Mouse (Mus musculus) layer of hippocampus, adult 9-10 months (tissue): Measurements from ENCODE around the gene Ugt1a2.

Source experiments
- DNase-seq: peaks from one replicate; pipeline ENCODE4 v3.0.0; 2022; ENCODE audit warnings: low spot score

Ugt1a2 gene

GRCm38 (mm10) chr1:88234646-88235045 lies 34.2 kb downstream of the Ugt1a2 start:
- DNase-seq: no peak

DNA sequence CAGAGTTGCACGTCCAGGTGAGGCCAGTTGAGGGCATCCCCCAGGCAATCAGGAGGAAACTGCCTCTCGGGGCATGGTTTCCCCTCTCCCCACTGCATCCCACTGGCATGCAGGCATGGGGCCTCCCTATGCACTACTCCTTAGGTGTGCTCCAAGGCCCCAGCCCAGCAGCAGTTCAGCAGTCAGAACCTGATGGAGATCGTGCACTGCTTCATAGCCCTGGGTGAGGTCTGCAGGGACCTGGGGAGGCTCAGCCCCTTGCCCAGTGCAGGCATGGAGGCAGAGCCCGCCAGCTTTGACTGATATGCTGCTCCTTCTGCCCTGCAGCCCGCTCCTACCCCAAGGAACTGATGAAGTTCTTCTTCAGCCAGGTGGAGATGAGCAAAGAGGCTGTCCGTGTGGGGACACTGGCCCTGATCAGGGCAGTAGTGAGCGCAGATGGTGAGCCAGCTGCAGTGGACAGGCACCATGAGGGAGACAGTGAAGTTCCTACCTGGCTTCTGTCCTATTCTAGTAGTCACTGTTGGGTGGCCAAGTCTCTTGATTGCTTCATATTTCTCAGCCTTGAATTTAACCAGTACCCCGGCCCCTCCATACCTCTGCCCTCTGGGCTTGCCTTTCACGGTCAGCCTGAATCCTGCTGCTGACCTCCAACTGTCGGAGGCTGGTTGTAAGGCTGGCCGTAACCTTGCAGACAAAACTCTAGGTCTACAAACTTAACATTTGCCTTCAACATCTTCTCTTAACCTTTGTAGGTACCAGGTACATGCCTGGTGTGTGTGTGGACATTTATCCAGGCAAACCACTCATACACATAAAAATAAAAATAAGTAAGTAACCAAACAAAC lies 34.9 kb downstream of the Ugt1a2 start:
- no peak for DNase-seq

DNA sequence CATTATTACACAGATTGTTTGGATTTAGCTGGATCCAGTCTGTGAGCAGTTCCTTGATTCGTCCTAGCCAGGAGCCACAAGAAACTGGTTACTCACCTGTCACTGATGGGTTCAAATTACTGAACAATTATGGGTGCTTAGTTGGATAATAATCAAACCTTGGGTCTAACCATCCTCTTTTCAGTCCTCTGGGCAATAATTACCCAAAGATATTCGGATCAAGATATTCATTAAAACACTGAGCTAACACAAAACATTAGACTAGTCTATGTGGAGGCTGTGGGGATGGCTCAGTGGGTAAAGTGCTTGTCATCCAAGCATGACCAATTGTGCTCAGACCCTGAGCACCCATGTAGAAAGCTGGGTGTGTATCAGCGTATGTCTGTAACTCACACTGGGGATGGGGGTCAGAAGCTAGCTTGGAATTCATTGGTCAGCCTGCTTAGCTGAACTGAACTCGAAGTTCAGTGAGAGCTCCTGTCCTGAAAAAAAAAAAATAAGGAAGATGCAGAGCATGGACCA lies 35.6 kb downstream of the Ugt1a2 start:
- no peak for DNase-seq

GRCm38 (mm10) chr1:88237311-88237710 lies 36.9 kb downstream of the Ugt1a2 start:
- DNase-seq: no peak

- DNase-seq: no peak
Observed at GRCm38 (mm10) chr1:88238771-88239170, 38.4 kb downstream of the Ugt1a2 start.

DNA sequence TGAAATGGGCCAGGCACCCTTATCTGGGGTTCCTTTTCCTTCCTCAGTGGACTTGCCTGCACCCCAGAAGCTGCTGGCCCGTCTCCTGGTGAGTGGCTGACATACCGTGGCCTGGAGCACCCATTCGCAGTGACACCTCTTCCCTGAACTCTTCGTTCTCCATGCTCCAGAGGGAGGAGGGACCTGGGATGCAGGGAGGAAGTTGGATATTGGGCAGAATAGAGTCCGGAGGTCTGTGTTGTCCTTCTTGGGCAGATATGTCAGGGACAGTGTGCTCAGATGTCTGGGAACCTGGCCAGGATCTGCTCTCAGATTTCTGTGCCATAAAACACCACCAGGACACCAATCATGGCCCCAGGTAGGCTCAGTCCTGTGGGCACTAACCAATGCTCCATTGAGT lies 39.7 kb downstream of the Ugt1a2 start:
- DNase-seq: no peak

- DNase-seq: no peak
Observed at GRCm38 (mm10) chr1:88240579-88240978, 40.2 kb downstream of the Ugt1a2 start.

DNA sequence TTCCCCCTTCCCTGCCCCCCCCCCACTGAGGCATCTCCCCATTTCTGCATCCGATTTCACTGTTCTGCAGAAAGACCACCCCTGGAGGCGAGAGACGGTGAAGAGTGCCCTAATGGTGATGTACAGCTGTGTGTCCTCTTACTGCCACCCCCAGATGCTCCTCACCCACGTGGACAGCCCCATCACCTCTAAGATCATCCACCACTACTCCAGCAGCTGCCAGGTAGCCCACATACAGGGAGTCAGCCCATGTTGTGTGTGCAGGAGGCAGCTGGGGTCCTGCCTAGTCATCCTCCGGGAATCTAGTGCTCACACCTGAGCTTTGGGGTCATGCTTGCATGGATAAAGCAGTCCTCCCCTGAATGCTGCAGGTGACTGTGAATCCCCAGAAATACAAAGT lies 43.5 kb downstream of the Ugt1a2 start:
- no peak for DNase-seq

GRCm38 (mm10) chr1:88245881-88246280 lies 45.5 kb downstream of the Ugt1a2 start:
- no peak for DNase-seq

- no peak for DNase-seq
Observed at GRCm38 (mm10) chr1:88246386-88246785, 46.0 kb downstream of the Ugt1a2 start.

DNA sequence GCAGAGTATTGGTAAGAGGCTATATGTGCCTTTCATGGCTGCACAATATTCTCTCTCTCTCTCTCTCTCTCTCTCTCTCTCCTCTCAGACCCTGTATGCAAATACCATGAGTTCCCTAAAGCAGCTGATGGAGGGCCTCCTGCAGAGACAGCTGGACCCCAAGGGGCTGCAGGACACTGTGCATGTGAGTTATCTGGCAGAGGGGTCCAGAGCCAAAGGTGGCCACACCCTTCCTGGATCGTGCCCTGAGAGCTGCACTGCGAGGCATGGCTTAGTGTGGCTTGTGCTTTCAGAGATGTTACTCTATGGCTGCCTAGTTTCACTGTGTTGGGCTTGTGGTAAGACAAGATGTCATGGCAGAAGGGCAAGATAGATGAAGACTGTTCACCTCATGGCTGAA lies 47.3 kb downstream of the Ugt1a2 start:
- DNase-seq: no peak

DNA sequence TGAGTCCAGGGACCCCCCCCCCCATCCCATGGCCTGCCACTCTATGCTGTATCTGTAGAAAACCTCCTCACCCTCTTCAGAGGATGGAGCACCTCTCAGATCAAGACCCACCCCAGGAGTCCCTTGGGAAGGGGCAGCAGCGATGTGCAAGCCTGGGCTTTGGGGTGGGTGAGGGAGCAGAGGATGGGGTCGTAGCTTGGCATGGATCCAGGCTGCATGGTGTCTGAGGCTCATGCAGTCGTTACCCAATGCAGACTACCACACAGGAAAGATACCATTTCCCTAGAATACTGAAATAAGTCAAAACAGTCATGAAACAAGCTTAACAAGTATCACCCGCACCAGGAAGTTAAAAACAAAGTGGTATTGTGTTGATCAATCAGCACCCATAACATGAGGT lies 48.3 kb downstream of the Ugt1a2 start:
- DNase-seq: no peak

- no peak for DNase-seq
Observed at GRCm38 (mm10) chr1:88249596-88249995, 49.2 kb downstream of the Ugt1a2 start.

- DNase-seq: no peak
Observed at GRCm38 (mm10) chr1:88250023-88250422, 49.6 kb downstream of the Ugt1a2 start.

- DNase-seq: no peak
Observed at GRCm38 (mm10) chr1:88253106-88253505, 52.7 kb downstream of the Ugt1a2 start.

DNA sequence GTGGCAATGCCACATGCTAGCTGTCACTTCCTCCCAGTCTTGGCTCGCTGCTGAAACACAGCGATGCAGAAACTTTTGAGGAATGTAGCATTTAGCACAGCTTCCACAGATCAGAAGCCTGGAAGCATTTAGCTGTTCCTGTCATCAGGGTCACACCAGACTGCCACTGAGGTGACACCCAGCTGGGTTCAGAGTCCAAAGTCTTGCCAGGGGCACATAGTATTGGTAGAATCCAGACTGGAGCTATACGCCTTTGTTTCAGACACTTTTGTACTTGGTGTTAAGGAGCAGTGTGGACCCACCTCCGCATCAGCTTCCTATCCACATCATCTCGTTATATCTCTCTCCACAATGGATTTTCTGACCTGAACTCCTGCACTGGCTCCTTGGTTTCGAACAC lies 53.1 kb downstream of the Ugt1a2 start:
- no peak for DNase-seq

DNA sequence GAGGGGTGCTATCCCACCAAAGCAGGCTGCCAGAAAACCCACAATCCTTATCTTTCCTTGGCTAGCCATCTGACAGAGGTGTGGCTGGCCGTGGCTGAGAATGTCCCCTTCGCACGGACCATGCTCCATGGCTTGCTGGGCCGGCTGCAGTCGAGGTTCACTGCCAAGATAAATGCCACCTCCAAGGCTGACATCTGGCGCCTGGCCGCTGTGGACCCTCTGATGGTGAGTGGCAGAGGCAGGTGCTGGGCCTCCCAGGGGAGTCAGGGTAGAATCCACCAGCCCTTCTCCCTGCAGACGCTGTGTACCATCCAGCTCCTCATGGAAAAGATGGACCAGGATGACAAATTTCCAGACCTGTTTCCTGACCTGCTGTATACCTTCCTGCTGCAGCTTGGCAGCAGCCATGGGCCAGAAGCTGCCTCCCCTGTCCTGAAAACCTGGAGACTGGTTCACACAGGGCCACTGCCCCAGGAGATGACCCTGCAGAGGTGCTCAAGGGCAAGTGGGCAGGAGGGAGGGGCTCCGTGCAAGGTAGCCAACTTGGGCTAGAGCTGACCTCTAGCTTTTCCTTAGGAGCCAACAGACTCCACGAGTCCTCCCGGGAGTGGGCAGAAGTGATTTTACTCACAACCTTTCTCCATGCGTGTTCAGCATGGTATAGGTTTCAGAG lies 54.5 kb downstream of the Ugt1a2 start:
- no peak for DNase-seq

DNA sequence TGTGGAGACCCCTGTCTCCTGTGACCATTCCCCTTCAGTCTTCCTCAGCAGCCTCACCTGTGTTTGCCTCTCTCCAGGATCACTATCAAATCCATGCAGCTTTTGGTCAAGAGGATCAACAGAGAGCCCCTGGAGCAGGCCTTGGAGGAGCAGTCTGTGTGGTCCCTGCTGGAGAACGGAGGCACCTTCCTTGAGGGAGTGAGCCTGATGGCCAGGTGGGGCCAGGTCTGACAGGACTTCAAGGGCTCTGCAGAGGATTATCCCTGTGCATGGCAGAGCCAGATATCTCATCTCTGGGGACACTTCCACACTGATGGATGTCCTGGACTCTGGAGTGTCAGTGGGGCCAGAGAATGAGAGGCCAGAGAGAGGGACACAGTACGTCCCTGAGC lies 55.1 kb downstream of the Ugt1a2 start:
- no peak for DNase-seq

GRCm38 (mm10) chr1:88255989-88256754 lies 55.8 kb downstream of the Ugt1a2 start:
- DNase-seq: no peak

DNA sequence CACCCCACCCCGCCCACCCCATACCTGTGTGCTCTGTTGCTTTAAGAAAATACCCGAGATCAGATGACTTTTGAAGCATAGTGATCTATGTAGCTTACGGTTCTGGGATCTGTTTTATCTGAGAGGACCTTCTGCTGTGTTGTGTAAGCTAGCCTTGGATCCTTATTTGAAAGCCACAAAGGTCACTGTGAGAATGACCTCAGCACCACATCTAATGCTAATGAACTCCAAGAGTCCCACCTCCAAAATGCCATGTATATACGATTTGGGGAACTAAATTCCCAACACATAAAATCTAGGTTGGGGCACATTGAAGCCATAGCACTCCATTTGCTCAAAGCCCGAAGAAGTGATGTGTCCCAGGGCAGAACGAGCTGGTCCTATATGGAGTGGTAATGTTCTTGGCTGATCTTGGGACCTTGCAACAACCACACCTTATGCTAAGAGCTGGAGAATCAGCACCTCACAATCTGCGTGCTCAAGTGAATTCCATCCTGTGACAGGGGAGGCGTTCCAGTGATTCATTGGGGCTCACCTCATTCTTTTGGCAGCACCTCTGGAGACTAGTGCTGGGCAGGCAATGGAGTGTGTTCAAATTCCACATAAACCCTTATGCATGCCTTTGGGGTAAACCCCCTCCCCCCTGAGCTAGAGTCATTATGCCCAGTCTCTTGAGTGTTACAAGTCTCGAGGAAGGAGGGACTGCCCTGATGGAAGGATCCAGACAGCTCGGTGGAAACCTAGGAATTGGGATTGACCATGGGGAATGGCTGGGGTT lies 56.7 kb downstream of the Ugt1a2 start:
- no peak for DNase-seq

- no peak for DNase-seq
Observed at GRCm38 (mm10) chr1:88257681-88258080, 57.3 kb downstream of the Ugt1a2 start.

GRCm38 (mm10) chr1:88258361-88258760 lies 58.0 kb downstream of the Ugt1a2 start:
- DNase-seq: no peak
